In genomic region chr4:97745296-97746105, GRCm38 (mm10) we compare ENCODE assay signal across 7 mouse cellular contexts. TPM values are rescaled to one million over a fixed set of nuclear protein-coding genes. Genes with fewer than 3 reads are reported as not detected.
DNase-seq lines count a peak whose midpoint lies in the region; ATAC-seq lines count a peak whose summit lies in the region.

No protein-coding gene starts in this region.

- intact Hi-C loops in left cerebral cortex, postnatal 36 days (cut with DNase I) = loop anchor here (5.0 kb wide), 5 partner anchors 163 to 1048 kb away; no protein-coding TSS in a partner anchor

- peak; percentile 81 for ATAC-seq in intestine, embryonic 16.5 days

- H3K27ac ChIP-seq in intestine, embryonic 16.5 days (ENCODE audit: low read length) = no peak overlapping the region
- H3K27ac ChIP-seq in midbrain, embryonic 10.5 days (replicated peaks) = peak overlapping the region; percentile 68

- H3K4me3 ChIP-seq in intestine, embryonic 16.5 days (ENCODE audit: low read length) = peak overlapping the region; percentile 51
- peak overlapping the region; percentile 55 for H3K4me3 ChIP-seq in midbrain, embryonic 10.5 days

- H3K4me1 ChIP-seq in intestine, embryonic 16.5 days (ENCODE audit: control insufficient read depth, insufficient read depth, low read length) = 0 out of 2 replicates have a peak, but pooled peaks cover 5% of the 10 kb centered on the region
- H3K4me1 ChIP-seq in midbrain, embryonic 10.5 days = peaks cover 10% of the 10 kb centered on the region

- 8% methylated on average over 32 of the region's 32 CpGs for whole genome bisulfite sequencing in intestine, embryonic 16.5 days
- WGBS in midbrain, embryonic 10.5 days = 10% methylated on average over 32 of the region's 32 CpGs

- H3K4me2 ChIP-seq in intestine, embryonic 16.5 days (ENCODE audit: low read depth, low read length) = peak overlapping the region; percentile 85

- peak; percentile 76 to 77 for DNase-seq in adrenal gland, adult 18-20 months (ENCODE audit: low spot score in 2 of 2)
- DNase-seq in embryo, embryonic 11.5 days (ENCODE audit: low read depth, low spot score) = peak; percentile 71
- peak; percentile 72 to 81 for DNase-seq in gastrocnemius, postnatal 4 days (ENCODE audit: low spot score in 2 of 2)
- DNase-seq in left cerebral cortex, postnatal 36 days (ENCODE audit: low spot score in 2 of 2) = peak; percentile 55 to 65
- peak; percentile 83 for DNase-seq in midbrain, embryonic 10.5 days (ENCODE audit: low spot score)
- DNase-seq in skeletal muscle tissue, adult 2 months (ENCODE audit: low read depth, low spot score) = peak; percentile 42

- H3K9ac ChIP-seq in intestine, embryonic 16.5 days (ENCODE audit: low read depth, low read length) = peak overlapping the region; percentile 66

- H3K9me3 ChIP-seq in intestine, embryonic 16.5 days (ENCODE audit: control insufficient read depth, low read length) = no peaks in the 10 kb centered on the region
- H3K9me3 ChIP-seq in midbrain, embryonic 10.5 days (replicated peaks) = no peaks in the 10 kb centered on the region

- H3K36me3 ChIP-seq in intestine, embryonic 16.5 days (ENCODE audit: control insufficient read depth, insufficient read depth, low read length) = no peaks in the 10 kb centered on the region
- H3K36me3 ChIP-seq in midbrain, embryonic 10.5 days = no peaks in the 10 kb centered on the region

- no peaks in the 10 kb centered on the region for H3K27me3 ChIP-seq in intestine, embryonic 16.5 days (replicated peaks; ENCODE audit: control insufficient read depth, insufficient read depth, low read length)
- peaks cover 55% of the 10 kb centered on the region for H3K27me3 ChIP-seq in midbrain, embryonic 10.5 days (ENCODE audit: low read depth, poor library complexity, severe bottlenecking)

RNA-seq across cellular contexts. Expression of gene Nfia, which starts 27.0 kb away (rescaled TPM):
- 100 to 1,000 TPM; 109 to 132 TPM for total RNA-seq in adrenal gland, adult 18-20 months (2021)
- total RNA-seq in gastrocnemius, postnatal 4 days (2021) = 100 to 1,000 TPM; 166 to 173 TPM
- polyA plus RNA-seq in intestine, embryonic 16.5 days (2015; fragmentation: Nextera tagmentation; extraction: Ambion mirVana) = 23.7 and 24.0 TPM in 2 replicates
- 10 to 100 TPM; 62.9 to 75.3 TPM for total RNA-seq in left cerebral cortex, postnatal 36 days (2021)
- 5.9 and 13.3 TPM in 2 replicates for polyA plus RNA-seq in midbrain, embryonic 10.5 days (2016; fragmentation: Nextera tagmentation; extraction: Ambion mirVana)

RNA-seq across cellular contexts. Expression of gene E130114P18Rik, which starts 32.4 kb away (rescaled TPM):
- total RNA-seq in adrenal gland, adult 18-20 months (2021) = under 1 TPM; 0.26 to 0.27 TPM
- 1 to 10 TPM; 3.6 to 4.4 TPM for total RNA-seq in gastrocnemius, postnatal 4 days (2021)
- polyA plus RNA-seq in intestine, embryonic 16.5 days (2015; fragmentation: Nextera tagmentation; extraction: Ambion mirVana) = 2.5 and 2.6 TPM in 2 replicates
- 1 to 10 TPM; 5.0 to 5.9 TPM for total RNA-seq in left cerebral cortex, postnatal 36 days (2021)
- 2.7 and 3.9 TPM in 2 replicates for polyA plus RNA-seq in midbrain, embryonic 10.5 days (2016; fragmentation: Nextera tagmentation; extraction: Ambion mirVana)
